Mouse (Mus musculus): Measurements from ENCODE around the gene Vrk1. TPM values are rescaled to one million over a fixed set of nuclear protein-coding genes. Genes with fewer than 3 reads are reported as not detected.

The Vrk1 gene
- polyA plus RNA-seq, 1 experiment from 2014 or later = 20.2 TPM

DNA sequence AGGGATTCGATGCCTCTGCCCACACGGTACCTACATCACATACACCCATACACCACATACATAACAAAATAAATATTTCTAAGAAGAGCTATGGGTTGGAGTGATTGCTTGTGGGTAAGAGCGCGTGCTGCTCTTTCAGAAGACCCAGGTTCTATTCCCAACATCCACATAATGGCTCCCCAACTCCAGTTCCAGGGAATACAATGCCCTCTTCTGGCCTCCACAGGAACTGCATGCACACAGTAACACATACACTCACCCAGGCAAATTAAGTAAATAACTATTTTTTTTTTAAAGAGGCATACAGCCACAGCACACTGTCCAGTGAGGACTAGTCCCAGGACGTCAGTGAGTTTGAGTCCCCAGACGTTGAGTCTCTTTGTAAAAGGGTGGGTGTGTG, 92.0 kb downstream of the Vrk1 start:
- 93% methylated on average over 5 of the region's 6 CpGs for WGBS (ENCODE audit: missing documents)
- H3K4me3 ChIP-seq (ENCODE audit: inconsistent target) = no peak overlapping the region

DNA sequence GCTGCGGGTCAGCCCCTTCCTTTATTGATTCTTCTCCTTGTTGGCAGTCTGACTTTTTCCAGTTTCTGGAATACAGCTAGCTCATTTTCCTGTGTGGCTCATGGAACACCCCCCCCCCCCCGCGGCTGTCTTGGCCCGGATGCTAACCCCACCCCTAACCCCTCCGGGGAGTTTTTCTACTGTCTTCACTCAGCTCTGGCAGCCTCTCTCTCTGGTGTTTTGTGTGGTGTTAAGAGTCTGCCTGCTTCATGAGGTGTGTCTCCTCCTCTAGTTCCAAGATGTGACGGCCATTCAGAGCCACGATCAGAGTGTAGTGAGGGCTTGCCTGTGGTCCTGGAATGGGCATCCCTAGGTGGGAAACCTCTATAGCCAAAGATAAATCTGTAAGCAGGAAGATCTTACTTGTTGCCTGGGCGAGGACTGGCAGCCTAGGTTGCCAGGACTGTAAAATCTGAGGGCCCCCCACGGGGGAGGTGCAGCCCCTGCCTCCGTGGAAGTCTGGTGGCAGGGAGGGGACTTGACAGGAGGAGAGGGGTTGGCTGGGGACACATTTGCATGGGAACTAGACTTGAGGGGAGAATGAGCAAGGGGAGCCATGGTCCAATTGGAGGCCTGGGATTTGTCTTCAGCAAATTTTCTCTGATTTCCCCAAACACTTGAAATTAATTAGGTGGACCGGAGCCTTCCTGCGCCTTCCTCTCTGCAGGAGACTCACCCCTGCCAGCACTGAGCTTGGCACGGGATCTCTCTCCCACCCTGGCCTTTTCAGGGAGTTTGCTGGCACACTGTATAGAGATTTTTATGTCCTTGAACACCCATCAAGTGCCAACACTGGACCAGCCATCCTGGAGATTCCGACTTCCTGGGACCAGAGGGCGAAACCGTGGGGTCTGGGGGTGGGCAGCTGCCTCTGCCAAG, 93.0 kb downstream of the Vrk1 start:
- Histone ChIP-seq H3K27ac (no peak overlapping the region), H3K36me3 (ENCODE audit: inconsistent target) (no peaks in the 10 kb centered on the region), H3K79me2 (ENCODE audit: inconsistent target) (no peaks in the 10 kb centered on the region), H3K4me3 (ENCODE audit: inconsistent target) (no peak overlapping the region)
- 76% methylated on average over 14 of the region's 16 CpGs for WGBS (ENCODE audit: missing documents)

More for the DNA sequence above, 92.0 kb downstream of the Vrk1 start:
- H3K79me2 ChIP-seq (ENCODE audit: inconsistent target) = no peaks in the 10 kb centered on the region
- H3K27ac ChIP-seq = no peak overlapping the region
- no peaks in the 10 kb centered on the region for H3K36me3 ChIP-seq (ENCODE audit: inconsistent target)

DNA sequence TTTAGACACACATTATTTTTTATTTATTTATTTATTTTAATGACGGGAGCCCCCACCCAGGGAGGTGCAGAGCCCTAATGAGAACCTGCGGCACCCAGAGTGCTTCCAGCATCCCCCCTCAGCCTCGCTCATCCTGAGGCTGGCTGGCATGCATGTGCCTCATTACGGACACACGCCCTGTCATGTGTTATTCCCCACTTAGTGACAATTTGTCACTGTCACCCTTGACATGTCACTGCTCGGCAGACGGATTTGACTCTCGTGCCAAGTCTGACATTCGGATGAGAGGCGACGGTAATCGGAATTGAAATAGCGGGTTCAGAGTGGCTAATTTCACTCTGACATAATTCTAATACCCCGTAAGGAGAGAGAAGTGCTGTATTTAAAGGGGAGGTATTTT, 97.2 kb downstream of the Vrk1 start:
- Histone ChIP-seq H3K27ac (no peak overlapping the region), H3K79me2 (ENCODE audit: inconsistent target) (no peaks in the 10 kb centered on the region), H3K36me3 (ENCODE audit: inconsistent target) (no peaks in the 10 kb centered on the region), H3K4me3 (ENCODE audit: inconsistent target) (no peak overlapping the region)
- WGBS (ENCODE audit: missing documents) = 96% methylated on average over 14 of the region's 14 CpGs

DNA sequence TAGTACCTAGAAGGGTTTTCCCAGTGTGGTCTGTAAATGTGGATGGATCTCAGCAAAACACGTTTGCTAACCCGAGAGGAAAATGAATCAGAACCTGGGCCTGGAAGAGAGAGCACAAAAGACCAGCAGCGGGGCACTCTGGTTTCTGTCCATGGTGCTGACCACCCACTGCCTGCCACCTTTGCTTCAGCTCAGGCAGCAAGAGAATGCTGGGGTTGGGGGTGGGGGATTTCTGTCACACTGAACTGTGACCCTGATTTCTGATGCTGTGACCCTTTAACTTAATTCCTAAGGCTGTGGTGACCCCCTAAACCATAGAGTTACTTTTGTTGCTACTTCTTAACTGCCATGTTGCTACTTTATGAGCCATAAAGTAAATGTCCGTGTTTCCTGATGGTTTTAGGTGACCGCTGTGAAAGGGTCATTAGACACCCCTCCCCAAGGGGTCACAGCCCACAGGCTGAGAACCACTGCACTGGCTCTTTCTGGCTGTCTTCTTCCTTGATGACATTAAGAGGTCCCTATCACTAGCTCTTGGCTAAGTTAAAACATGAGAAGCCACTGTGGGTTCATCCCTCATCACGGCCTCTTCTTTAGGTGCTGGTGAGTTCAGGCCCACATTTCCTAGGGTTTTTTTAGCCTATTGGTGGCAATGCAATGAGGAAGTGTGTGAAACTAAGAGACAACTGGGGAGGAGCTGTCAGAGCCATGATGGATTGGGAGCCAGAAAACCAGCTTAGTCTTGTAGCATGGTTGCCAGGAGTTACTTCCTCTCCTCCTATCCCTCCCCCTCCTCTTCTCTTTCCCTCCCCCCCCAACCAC, 105.3 kb downstream of the Vrk1 start:
- H3K27ac ChIP-seq = no peak overlapping the region
- H3K4me3 ChIP-seq (ENCODE audit: inconsistent target) = no peak overlapping the region
- no peaks in the 10 kb centered on the region for H3K36me3 ChIP-seq (ENCODE audit: inconsistent target)
- H3K79me2 ChIP-seq (ENCODE audit: inconsistent target) = no peaks in the 10 kb centered on the region
- WGBS (ENCODE audit: missing documents) = 9% methylated on average over 6 of the region's 6 CpGs

DNA sequence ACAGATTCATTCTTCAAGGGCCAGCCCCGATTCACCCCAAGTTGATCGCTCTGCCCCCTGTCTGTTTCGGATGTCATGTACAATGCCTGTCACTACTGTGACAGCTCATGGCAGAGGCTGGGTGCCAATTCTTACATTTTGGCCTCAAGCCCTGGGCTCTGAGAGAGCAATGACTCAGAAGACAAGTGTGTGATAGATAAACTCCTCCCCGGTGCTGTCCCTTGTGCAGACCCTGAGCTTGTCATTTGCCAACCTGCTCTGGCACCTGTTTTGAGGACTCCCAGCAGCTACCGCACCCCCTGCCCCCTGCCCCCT, 105.8 kb downstream of the Vrk1 start:
- H3K4me3 ChIP-seq (ENCODE audit: inconsistent target) = no peak overlapping the region
- no peak overlapping the region for H3K27ac ChIP-seq
- no peaks in the 10 kb centered on the region for H3K36me3 ChIP-seq (ENCODE audit: inconsistent target)
- WGBS (ENCODE audit: missing documents) = 75% methylated on average over 3 of the region's 5 CpGs
- no peaks in the 10 kb centered on the region for H3K79me2 ChIP-seq (ENCODE audit: inconsistent target)

DNA sequence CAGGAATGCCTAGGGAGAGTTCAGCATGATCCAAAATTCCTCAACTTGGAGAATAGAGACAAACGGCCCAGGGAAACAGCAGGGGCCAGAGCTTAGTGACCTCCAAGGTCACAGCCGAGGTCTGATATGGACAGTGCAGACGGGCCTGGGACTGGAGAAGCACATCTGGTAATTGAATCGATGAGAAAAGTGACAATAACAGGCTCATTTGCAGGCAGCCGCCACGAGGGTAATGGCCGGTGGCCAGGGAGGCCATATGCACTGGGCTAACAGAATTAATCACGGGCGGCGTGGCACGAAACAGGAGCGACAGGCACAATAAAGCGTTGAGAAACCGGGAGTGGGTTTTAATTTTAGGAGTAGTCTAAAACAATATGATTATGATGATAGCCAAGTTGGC, 113.2 kb downstream of the Vrk1 start:
- Histone ChIP-seq H3K27ac (no peak overlapping the region), H3K36me3 (ENCODE audit: inconsistent target) (no peaks in the 10 kb centered on the region), H3K4me3 (ENCODE audit: inconsistent target) (no peak overlapping the region), H3K79me2 (ENCODE audit: inconsistent target) (no peaks in the 10 kb centered on the region)
- WGBS (ENCODE audit: missing documents) = 90% methylated on average over 14 of the region's 14 CpGs

DNA sequence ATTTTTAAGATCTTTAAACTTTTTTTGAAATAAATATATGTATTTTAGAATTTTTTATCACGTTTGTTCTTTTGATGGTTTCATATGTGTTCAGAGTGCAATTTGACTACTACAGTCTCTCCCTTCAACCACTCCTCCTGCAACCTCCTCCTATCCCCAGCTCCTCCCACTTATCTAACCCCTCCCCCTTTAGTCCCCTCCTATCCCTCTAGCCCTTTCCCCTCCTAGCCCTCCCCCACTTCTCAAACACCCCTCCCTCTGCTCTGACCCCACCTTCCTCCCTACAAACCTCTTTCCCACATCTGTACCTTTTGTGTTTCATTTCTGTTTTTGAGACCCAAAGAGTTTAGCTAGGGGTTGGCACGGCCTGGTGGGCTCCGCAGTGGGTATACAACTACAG, 114.6 kb downstream of the Vrk1 start:
- H3K79me2 ChIP-seq (ENCODE audit: inconsistent target) = no peaks in the 10 kb centered on the region
- no peaks in the 10 kb centered on the region for H3K36me3 ChIP-seq (ENCODE audit: inconsistent target)
- H3K4me3 ChIP-seq (ENCODE audit: inconsistent target) = no peak overlapping the region
- no peak overlapping the region for H3K27ac ChIP-seq
- 89% methylated on average over 3 of the region's 3 CpGs for WGBS (ENCODE audit: missing documents)

Other genes with a start within 250 kb of the Vrk1 start
- 86.0 to 118 TPM (median 97.4 TPM) in 3 replicates for gene Papola, start 225.5 kb upstream of the Vrk1 start, polyA plus RNA-seq (2018)